In the genomic region with DNA sequence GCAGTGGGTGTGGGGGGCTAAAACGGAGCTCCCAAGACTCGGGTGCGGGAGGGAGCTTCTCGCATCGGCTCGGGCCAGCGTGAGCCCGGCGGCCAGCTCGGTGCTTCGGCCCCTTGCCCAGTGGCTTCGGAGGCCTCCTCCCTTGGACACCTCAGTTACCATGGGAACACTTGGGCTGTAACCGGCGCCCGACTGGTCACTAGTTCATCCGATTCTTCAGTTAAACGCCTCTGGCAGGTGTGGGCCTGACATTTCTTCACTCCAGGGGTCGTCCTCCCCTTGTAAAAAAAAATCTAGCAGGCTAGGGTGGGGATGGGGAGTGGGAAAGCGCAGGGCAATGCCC, we compare ENCODE assay signal across 8 mouse cellular contexts. TPM values are rescaled to one million over a fixed set of nuclear protein-coding genes. Genes with fewer than 3 reads are reported as not detected.
A peak's percentile ranks its signal among the peaks of the same experiment; 100 is the strongest.
DNase-seq lines count a peak whose midpoint lies in the region; ATAC-seq lines count a peak whose summit lies in the region.

A gene (plus strand): TSS at position 163 of the 343 bp plus-strand sequence.

- 0 out of 2 replicates have a peak within 1 kb of the TSS, but pooled peaks have one; percentile 54 for H3K27ac ChIP-seq in brown adipose tissue, adult 24 weeks (replicated peaks; ENCODE audit: low read depth, low read length)
- peak within 1 kb of the TSS; percentile 85 for H3K27ac ChIP-seq in hindbrain, embryonic 10.5 days
- peak within 1 kb of the TSS; percentile 52 for H3K27ac ChIP-seq in liver, embryonic 13.5 days

- no peak for DNase-seq in left cerebral cortex, adult 18-20 months (ENCODE audit: low spot score in 2 of 2)
- no peak for DNase-seq in left cerebral cortex, adult 11 months (ENCODE audit: low spot score)
- DNase-seq in hindbrain, embryonic 10.5 days (ENCODE audit: low spot score) = no peak
- DNase-seq in liver, embryonic 13.5 days = no peak
- no peak for DNase-seq in urinary bladder, postnatal 10 days (ENCODE audit: low spot score)
- DNase-seq in embryo, embryonic 10 days (ENCODE audit: low spot score) = no peak

- peak within 1 kb of the TSS; percentile 80 for H3K9ac ChIP-seq in liver, embryonic 13.5 days

- no peaks in the 10 kb centered on the region for H3K36me3 ChIP-seq in hindbrain, embryonic 10.5 days
- no peaks in the 10 kb centered on the region for H3K36me3 ChIP-seq in liver, embryonic 13.5 days

- H3K27me3 ChIP-seq in hindbrain, embryonic 10.5 days (ENCODE audit: insufficient read depth, poor library complexity, severe bottlenecking) = no peaks in the 10 kb centered on the region
- H3K27me3 ChIP-seq in liver, embryonic 13.5 days = no peaks in the 10 kb centered on the region

- WGBS in hindbrain, embryonic 10.5 days = under 1% methylated on average over 19 of the region's 19 CpGs
- 2% methylated on average over 19 of the region's 19 CpGs for WGBS in liver, embryonic 13.5 days (ENCODE audit: insufficient replicate concordance)

- peaks cover 4% of the 10 kb centered on the region; the same call in 1 of the 2 replicates for H3K4me1 ChIP-seq in brown adipose tissue, adult 24 weeks (ENCODE audit: control insufficient read depth, insufficient read depth, insufficient read length, low read length)
- H3K4me1 ChIP-seq in hindbrain, embryonic 10.5 days (replicated peaks) = peaks cover 14% of the 10 kb centered on the region
- peaks cover 16% of the 10 kb centered on the region for H3K4me1 ChIP-seq in liver, embryonic 13.5 days (replicated peaks)

- peak within 1 kb of the TSS; percentile 86 for H3K4me2 ChIP-seq in liver, embryonic 13.5 days

- no peaks in the 10 kb centered on the region for H3K9me3 ChIP-seq in hindbrain, embryonic 10.5 days
- no peaks in the 10 kb centered on the region for H3K9me3 ChIP-seq in liver, embryonic 13.5 days (replicated peaks)

- H3K4me3 ChIP-seq in brown adipose tissue, adult 24 weeks (ENCODE audit: insufficient read depth, low read depth, low read length) = peak within 1 kb of the TSS; percentile 92
- H3K4me3 ChIP-seq in hindbrain, embryonic 10.5 days = peak within 1 kb of the TSS; percentile 67
- peak within 1 kb of the TSS; percentile 71 for H3K4me3 ChIP-seq in liver, embryonic 13.5 days (replicated peaks)

- ATAC-seq in liver, embryonic 13.5 days (ENCODE audit: low read depth) = no peak; the same call in 1 of the 2 replicates
- ATAC-seq in CD4-positive, CD25-positive, alpha-beta regulatory T cell, adult 4 months = no peak

RNA-seq across cellular contexts. Expression of the gene that starts here (rescaled TPM):
- 10 to 100 TPM; 44.9 to 45.1 TPM for total RNA-seq in left cerebral cortex, adult 18-20 months (2021)
- 2.2 and 3.0 TPM in 2 replicates for polyA plus RNA-seq in brown adipose tissue, adult 24 weeks (2012; ENCODE audit: insufficient read depth, insufficient read length, missing spikeins)
- 4.0 and 4.1 TPM in 2 replicates for polyA plus RNA-seq in hindbrain, embryonic 10.5 days (2016; fragmentation: Nextera tagmentation; extraction: Ambion mirVana)
- 0.28 and 0.57 TPM in 2 replicates for polyA plus RNA-seq in liver, embryonic 13.5 days (2015; fragmentation: Nextera tagmentation; extraction: Ambion mirVana)
- polyA plus RNA-seq in CD4-positive, CD25-positive, alpha-beta regulatory T cell, adult 4 months (2017; shearing (Covaris generic)) = 1 to 10 TPM; 2.4 to 2.9 TPM
